Mouse (Mus musculus) kidney, postnatal 14 days (tissue): ENCODE data around the gene Agl.
A peak's percentile ranks its signal among the peaks of the same experiment; 100 is the strongest.

Experiments
- DNase-seq: peaks from one replicate; pipeline ENCODE4 v3.0.0; 2022; ENCODE audit warnings: mixed read lengths

The Agl gene

GRCm38 (mm10) chr3:116740963-116741362 is 67.0 kb downstream of the Agl start:
- DNase-seq, result no peak

- no peak for DNase-seq
Measured at GRCm38 (mm10) chr3:116740106-116740505, 67.9 kb downstream of the Agl start.

DNA sequence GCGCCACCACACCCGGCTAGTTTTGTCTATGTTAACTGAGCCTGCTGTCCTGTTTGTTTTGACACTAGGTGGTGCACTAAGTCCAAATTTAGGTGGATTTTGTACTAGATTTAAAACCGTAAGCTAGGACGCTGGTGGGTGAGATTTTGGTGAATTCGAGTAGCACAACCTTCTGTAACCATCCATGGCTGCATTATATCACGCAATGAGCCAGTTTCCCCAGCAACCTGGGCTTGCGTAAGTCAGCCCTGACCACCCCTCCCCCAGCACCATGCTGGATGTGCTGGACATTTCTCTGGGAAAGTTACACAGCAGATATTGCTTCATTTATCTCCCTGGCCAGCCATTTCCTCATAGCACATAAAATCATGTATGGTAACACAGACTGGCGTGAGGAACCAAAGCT is 70.6 kb downstream of the Agl start:
- DNase-seq, result no peak

DNA sequence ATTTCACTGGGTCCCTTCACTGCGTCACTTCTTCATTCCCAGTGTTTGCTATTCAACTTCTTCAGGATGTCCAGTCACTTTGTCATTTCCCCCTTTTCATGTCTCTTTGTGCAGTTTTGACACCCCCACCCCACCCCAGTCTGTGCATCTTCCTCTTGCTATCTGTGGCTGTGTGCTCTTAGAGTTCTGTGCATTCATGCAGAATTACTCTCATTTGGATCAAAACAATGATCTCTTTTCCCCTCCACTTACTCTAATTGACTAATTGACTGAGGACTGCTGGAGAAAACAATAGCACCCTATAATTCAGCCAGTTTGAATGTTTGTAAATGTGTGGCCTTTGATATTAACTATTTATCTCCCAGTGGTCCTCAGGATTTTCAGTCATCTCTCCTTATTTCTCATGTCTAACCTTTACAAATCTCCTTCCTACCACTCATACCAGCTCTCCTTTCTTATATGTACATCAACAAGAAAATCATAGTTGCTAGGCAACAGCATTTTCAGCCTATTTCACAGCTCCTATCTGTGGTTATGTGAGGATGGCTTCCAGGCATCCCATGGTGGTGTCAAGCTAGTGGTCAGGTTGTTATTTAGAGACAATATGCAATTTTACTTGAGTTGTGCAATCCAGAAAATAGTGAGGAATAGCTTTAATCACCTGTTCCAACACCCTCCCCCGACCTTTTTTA is 78.3 kb downstream of the Agl start:
- DNase-seq, result no peak

- no peak for DNase-seq
Measured at GRCm38 (mm10) chr3:116726807-116727206, 81.2 kb downstream of the Agl start.

GRCm38 (mm10) chr3:116723496-116724481 is 84.2 kb downstream of the Agl start:
- DNase-seq, result no peak

- peak; percentile 24 for DNase-seq
Measured at GRCm38 (mm10) chr3:116722980-116723379, 85.0 kb downstream of the Agl start.

DNA sequence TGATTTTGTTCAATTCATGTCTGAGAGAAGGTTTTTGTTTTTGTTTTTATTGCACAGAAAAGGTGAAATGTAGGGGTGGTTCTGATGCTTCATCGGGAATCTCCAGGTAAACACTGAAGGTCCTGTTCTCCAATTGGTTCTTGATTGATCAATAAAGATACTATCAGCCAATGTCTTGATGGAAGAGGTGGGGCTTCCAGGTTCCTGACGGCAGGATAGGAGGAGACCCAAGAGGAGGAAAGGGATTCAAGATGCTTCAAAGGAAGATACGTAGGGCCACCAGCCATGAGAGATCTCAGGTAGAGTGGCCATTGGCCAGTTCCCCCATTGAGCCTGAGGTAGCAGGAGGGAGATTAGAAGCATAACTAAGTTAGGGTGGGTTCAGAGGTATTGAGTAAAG is 89.0 kb downstream of the Agl start:
- DNase-seq, result no peak

- DNase-seq, result peak; percentile 7
Measured at GRCm38 (mm10) chr3:116713031-116713430, 94.9 kb downstream of the Agl start.

GRCm38 (mm10) chr3:116712436-116712881 is 95.5 kb downstream of the Agl start, which contains the start of gene Slc35a3:
TSS of gene Slc35a3 (minus strand) at chr3:116712831.
- DNase-seq, result no peak

DNA sequence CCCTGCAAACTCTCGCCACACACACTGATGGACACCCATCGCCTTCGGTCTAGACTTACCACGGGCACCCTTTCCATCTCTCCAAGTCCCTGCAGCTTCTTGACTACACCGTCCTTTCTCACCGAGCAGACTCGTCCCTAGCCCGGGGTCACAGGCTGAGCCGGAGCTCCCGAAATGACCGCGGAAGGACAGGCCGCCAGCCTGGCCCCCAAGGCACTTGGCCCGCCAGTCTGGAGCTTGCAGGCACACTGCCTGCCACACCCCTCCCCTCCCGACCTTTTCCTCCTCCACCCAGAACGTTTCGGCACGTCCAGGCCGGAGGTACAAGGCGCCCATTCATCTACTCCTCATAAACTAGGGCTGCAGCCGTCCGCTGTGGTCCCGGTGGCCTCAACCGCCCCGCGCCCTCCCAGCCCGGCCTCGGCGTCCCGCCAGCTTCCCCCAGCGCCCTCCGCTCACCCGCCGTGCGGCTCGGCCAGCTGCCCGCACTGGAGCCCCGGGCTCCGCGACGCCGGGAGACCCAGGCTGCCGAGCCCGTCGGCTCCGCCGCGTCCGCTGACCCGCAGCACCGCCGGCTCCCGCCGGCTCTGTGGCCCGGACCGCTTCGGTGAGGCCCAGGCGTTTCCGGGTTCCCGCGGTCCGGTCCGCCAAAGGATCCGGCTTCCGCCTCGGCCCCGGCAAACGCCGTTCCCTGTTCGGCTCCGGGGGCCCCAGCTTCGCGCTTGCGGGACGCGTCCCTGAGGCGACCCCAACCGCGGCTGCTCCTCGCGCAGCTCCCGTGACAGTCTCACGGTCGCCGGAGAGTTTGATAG is 96.1 kb downstream of the Agl start:
- peak; percentile 87 for DNase-seq

- no peak for DNase-seq
Measured at GRCm38 (mm10) chr3:116710941-116711340, 97.0 kb downstream of the Agl start.

- DNase-seq, result no peak
Measured at GRCm38 (mm10) chr3:116705637-116706204, 102.2 kb downstream of the Agl start.

- DNase-seq, result peak; percentile 8
Measured at GRCm38 (mm10) chr3:116703835-116704234, 104.1 kb downstream of the Agl start.

DNA sequence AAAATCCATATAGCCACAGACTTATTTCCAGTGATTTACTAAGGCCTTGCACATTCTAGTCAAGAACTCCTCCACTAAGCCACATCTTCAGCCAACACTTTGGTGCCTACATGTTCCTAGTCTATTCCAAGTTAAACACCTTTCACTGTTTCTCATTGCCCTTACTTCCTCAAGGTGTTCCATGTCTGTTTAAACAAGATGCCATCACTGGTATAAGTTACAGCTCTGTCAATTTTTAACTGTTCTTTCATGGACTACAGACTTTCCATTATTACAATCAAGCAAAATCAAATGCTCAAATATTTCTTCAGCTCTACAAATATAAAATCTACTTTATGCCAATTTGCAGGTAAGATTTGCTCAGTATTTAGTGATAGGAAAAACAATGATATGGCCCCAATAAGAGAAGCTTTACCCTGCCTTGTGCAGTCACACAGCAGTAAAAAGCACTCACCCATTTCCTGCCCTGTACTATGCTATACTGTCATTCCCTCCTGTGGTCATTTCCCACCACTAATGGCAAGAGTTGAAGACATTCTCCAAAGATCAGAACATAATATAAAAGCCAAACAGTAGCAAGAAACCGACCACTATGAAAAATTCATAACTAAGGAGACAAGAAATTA is 105.2 kb downstream of the Agl start:
- no peak for DNase-seq

DNA sequence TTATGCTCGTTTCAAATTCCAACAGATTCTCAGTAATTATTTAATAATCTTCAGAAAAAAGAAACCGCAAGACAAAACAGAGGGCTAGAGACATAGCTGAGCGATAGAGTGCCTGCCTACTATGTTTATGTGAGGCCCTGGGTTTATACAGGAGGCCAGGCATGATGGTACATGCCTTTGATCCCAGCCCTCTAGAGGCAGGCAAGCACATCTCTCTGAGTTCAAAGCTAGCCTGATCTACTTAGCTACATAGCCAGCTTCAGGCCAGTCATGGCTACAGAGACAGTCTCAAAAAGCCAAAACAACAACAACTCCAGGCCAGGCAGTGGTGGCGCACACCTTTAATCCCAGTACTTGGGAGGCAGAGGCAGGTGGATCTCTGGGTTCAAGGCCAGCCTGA is 106.4 kb downstream of the Agl start:
- DNase-seq, result no peak

DNA sequence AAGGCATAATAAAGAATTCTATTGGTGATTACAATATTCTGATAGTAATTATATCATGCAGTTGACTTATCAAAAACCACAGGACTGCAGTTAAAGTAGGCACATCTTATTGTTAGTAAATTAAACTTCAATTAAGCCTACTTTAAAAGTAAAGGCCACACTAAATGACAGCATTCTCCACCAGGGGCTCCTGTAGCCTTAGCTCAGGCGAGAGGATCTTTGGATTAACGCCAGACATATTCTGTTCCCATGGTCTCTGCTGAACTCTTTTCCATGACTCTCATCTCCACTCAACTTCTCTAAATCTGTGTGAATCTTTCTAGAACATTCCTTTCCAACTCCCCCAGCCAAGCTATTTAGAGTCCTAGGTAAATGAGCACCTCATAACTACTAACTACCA is 109.2 kb downstream of the Agl start:
- peak; percentile 13 for DNase-seq

DNA sequence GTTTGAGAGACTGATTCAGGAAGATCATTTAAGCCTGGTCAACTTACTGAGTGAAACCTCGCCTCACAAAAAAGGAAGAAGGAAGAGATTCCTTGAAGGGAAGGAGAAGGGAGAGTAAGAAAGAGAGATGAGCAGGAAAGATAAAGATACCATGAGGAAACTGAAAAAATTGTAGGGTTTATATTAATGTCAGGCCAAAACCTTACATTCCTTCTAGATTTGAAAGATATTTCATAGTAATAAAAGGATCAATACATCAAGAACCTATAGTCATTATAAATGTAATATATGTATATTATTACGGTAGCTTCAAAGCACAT is 112.3 kb downstream of the Agl start:
- no peak for DNase-seq

- DNase-seq, result no peak
Measured at GRCm38 (mm10) chr3:116694955-116695665, 112.9 kb downstream of the Agl start.

GRCm38 (mm10) chr3:116694312-116694711 is 113.7 kb downstream of the Agl start:
- no peak for DNase-seq
